Mouse (Mus musculus): ENCODE measurements around the gene Rfng. TPM values are rescaled to one million over a fixed set of nuclear protein-coding genes. Genes with fewer than 3 reads are reported as not detected.

The Rfng gene
- polyA plus RNA-seq, 1 experiment from 2014 or later, result 6.3 TPM

- H3K4me1 ChIP-seq (ENCODE audit: insufficient read depth), result peaks cover 22% of the 10 kb centered on the region
- H3K9me3 ChIP-seq (ENCODE audit: low read length), result no peaks in the 10 kb centered on the region
- no peaks in the 10 kb centered on the region for H3K27me3 ChIP-seq (ENCODE audit: insufficient read depth, low read length)
- H3K27ac ChIP-seq (ENCODE audit: low read depth), result peak overlapping the region; percentile 72
- H3K9ac ChIP-seq (replicated peaks), result peak overlapping the region; percentile 69
- TF ChIP-seq EP300 (IDR thresholded peaks at IDR 0.05; ENCODE audit: low read depth), result no peak
- TF ChIP-seq CTCF (IDR thresholded peaks at IDR 0.05; ENCODE audit: low read depth), result no peak
- WGBS (ENCODE audit: insufficient replicate concordance), result 0% methylated on average over 14 of the region's 14 CpGs
- DNase-seq (peak; percentile 45), ATAC-seq (no peak)
- H3K36me3 ChIP-seq (replicated peaks; ENCODE audit: insufficient read depth, low read length), result peaks cover 30% of the 10 kb centered on the region
- H3K4me3 ChIP-seq (ENCODE audit: low read depth, low read length), result peak overlapping the region; percentile 68
- peak overlapping the region; percentile 86 for H3K4me2 ChIP-seq (ENCODE audit: low read depth, low read length)
Measured at GRCm38 (mm10) chr11:120822831-120823550, 39.0 kb upstream of the Rfng start.

DNA sequence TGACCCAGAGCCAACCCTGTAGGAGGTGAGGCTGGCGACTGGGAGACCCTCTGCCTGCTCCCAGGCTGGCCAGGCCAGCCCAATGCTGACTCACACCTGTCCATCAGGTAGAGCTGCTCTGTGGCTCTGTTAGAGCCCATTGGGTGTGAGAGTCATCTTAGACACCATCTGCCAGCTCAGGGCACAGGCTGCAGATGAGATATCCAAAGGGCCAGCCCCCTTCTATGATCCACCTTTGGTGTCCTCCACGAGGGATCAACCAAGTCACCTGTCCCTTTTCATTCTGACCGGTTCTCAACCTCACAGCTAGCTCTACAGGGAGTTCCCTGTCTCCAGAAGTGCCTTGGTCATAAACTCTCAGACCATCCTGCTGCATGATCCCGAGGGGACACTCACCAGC, 38.3 kb upstream of the Rfng start:
- DNase-seq, result no peak
- Histone ChIP-seq H3K9me3 (ENCODE audit: low read length) (no peaks in the 10 kb centered on the region), H3K9ac (replicated peaks) (peak overlapping the region; percentile 69), H3K27me3 (ENCODE audit: insufficient read depth, low read length) (no peaks in the 10 kb centered on the region), H3K27ac (ENCODE audit: low read depth) (no peak overlapping the region), H3K4me2 (ENCODE audit: low read depth, low read length) (peak overlapping the region; percentile 86), H3K36me3 (replicated peaks; ENCODE audit: insufficient read depth, low read length) (peaks cover 35% of the 10 kb centered on the region), H3K4me1 (ENCODE audit: insufficient read depth) (peaks cover 22% of the 10 kb centered on the region), H3K4me3 (ENCODE audit: low read depth, low read length) (peak overlapping the region; percentile 68)
- TF ChIP-seq EP300 (IDR thresholded peaks at IDR 0.05; ENCODE audit: low read depth), result no peak
- no peak for TF ChIP-seq CTCF (IDR thresholded peaks at IDR 0.05; ENCODE audit: low read depth)
- ATAC-seq, result no peak
- WGBS (ENCODE audit: insufficient replicate concordance), result 51% methylated on average over 4 of the region's 4 CpGs

DNA sequence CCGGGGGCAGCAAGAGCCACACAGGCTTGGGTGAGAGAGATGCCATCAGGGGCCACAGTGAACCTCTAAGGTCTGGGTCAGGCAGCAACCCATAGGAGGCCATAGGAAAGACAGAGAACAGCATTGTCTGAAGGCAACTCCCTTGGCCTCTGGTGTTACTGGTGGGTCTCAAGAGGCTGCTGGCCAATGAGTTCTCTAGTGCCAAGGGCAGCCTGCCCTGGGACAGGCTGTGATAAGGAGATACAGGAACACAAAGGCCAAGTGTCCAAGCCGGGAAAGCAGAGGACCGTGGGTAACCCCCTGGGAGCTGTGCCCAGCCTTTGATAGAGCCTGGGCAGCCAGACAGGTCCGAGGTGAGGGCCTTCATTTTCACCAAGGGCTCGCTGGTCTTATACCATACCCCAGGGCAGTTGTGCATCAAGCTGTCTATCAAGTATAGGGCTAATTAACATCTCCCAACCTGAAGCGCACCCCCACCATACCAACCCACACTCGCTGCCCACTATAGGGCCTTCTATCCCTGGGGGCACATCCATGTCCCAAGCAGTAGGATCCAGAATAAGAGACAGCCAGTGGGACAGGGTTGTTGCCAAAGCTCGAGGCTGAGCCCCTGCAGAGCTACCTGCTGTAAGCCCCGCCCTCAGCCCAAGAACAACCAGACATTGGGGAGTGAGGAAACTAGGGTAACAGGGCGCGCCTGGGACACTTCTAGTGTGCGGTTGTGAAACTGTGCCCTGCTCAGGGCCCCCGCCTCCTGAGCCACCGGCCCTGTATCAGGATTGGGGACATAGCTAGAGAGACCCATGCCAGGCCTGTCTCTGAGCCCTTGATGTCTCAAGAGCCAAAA, 37.3 kb upstream of the Rfng start:
- Histone ChIP-seq H3K4me3 (ENCODE audit: low read depth, low read length) (peak overlapping the region; percentile 68), H3K4me1 (ENCODE audit: insufficient read depth) (peaks cover 22% of the 10 kb centered on the region), H3K4me2 (ENCODE audit: low read depth, low read length) (peak overlapping the region; percentile 86), H3K36me3 (replicated peaks; ENCODE audit: insufficient read depth, low read length) (peaks cover 45% of the 10 kb centered on the region), H3K27ac (ENCODE audit: low read depth) (no peak overlapping the region), H3K9ac (replicated peaks) (peak overlapping the region; percentile 69; the same call in 1 of the 2 replicates), H3K27me3 (ENCODE audit: insufficient read depth, low read length) (no peaks in the 10 kb centered on the region), H3K9me3 (ENCODE audit: low read length) (no peaks in the 10 kb centered on the region)
- TF ChIP-seq EP300 (IDR thresholded peaks at IDR 0.05; ENCODE audit: low read depth), result no peak
- TF ChIP-seq CTCF (IDR thresholded peaks at IDR 0.05; ENCODE audit: low read depth), result no peak
- WGBS (ENCODE audit: insufficient replicate concordance), result 74% methylated on average over 14 of the region's 14 CpGs
- peak; percentile 51 for DNase-seq
- ATAC-seq, result no peak

DNA sequence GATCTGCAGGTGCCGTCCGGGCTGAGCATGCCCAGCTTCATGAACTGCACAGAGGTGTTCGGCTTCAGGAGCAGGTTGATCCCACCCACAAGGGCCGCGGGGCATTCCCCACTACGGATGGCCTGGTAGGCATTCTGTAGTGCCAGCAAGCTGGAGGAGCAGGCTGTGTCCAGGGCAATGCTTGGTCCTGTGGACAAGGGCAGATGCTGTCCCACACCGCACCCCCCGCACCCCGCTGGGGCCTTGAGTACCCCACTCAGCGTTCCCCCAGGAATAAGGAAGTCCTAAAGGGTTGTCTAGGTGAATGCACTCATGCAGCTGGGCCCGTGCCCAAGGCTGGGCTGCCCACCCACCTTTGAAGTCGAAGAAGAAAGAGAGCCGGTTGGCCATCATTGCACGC, 36.5 kb upstream of the Rfng start:
- no peak for TF ChIP-seq EP300 (IDR thresholded peaks at IDR 0.05; ENCODE audit: low read depth)
- TF ChIP-seq CTCF (IDR thresholded peaks at IDR 0.05; ENCODE audit: low read depth), result no peak
- Histone ChIP-seq H3K27me3 (ENCODE audit: insufficient read depth, low read length) (no peaks in the 10 kb centered on the region), H3K9me3 (ENCODE audit: low read length) (no peaks in the 10 kb centered on the region), H3K4me2 (ENCODE audit: low read depth, low read length) (0 out of 2 replicates have a peak overlapping the region, but pooled peaks have one; percentile 86), H3K36me3 (replicated peaks; ENCODE audit: insufficient read depth, low read length) (peaks cover 53% of the 10 kb centered on the region), H3K4me1 (ENCODE audit: insufficient read depth) (peaks cover 20% of the 10 kb centered on the region), H3K4me3 (ENCODE audit: low read depth, low read length) (no peak overlapping the region), H3K27ac (ENCODE audit: low read depth) (no peak overlapping the region), H3K9ac (replicated peaks) (no peak overlapping the region; the same call in 1 of the 2 replicates)
- no peak for ATAC-seq
- WGBS (ENCODE audit: insufficient replicate concordance), result 88% methylated on average over 14 of the region's 14 CpGs
- no peak for DNase-seq

GRCm38 (mm10) chr11:120819556-120819955, 35.5 kb upstream of the Rfng start:
- TF ChIP-seq CTCF (IDR thresholded peaks at IDR 0.05; ENCODE audit: low read depth) (no peak), EP300 (IDR thresholded peaks at IDR 0.05; ENCODE audit: low read depth) (no peak)
- no peak overlapping the region for H3K4me2 ChIP-seq (ENCODE audit: low read depth, low read length)
- H3K36me3 ChIP-seq (replicated peaks; ENCODE audit: insufficient read depth, low read length), result peaks cover 63% of the 10 kb centered on the region
- DNase-seq, result no peak
- H3K4me3 ChIP-seq (ENCODE audit: low read depth, low read length), result no peak overlapping the region
- no peaks in the 10 kb centered on the region for H3K27me3 ChIP-seq (ENCODE audit: insufficient read depth, low read length)
- H3K9ac ChIP-seq (replicated peaks), result no peak overlapping the region
- 89% methylated on average over 6 of the region's 6 CpGs for WGBS (ENCODE audit: insufficient replicate concordance)
- H3K27ac ChIP-seq (ENCODE audit: low read depth), result no peak overlapping the region
- no peaks in the 10 kb centered on the region for H3K9me3 ChIP-seq (ENCODE audit: low read length)
- peaks cover 13% of the 10 kb centered on the region for H3K4me1 ChIP-seq (ENCODE audit: insufficient read depth)
- no peak for ATAC-seq

DNA sequence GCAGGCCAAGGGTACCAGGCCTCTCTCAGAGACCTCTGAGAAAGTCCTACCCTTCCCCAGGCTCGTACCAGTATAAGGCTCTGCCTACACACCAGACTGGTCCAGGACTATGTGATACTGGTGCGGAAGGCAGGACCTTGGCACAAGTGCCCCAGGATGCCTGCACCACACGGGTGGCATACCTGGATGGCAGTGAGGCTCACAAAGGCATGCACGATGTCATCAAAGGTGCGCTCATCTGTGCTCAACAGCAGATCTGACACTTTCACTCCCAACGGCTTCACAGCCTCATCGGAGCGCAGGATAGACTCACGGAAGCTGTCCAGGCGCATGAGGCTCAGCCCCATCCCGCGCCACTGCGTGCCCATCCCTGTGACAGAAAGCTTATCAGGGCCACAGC, 34.2 kb upstream of the Rfng start:
- DNase-seq, result no peak
- H3K9me3 ChIP-seq (ENCODE audit: low read length), result no peaks in the 10 kb centered on the region
- H3K27me3 ChIP-seq (ENCODE audit: insufficient read depth, low read length), result no peaks in the 10 kb centered on the region
- no peak overlapping the region for H3K27ac ChIP-seq (ENCODE audit: low read depth)
- peaks cover 12% of the 10 kb centered on the region for H3K4me1 ChIP-seq (ENCODE audit: insufficient read depth)
- H3K9ac ChIP-seq (replicated peaks), result no peak overlapping the region
- peaks cover 75% of the 10 kb centered on the region for H3K36me3 ChIP-seq (replicated peaks; ENCODE audit: insufficient read depth, low read length)
- no peak for ATAC-seq
- 93% methylated on average over 13 of the region's 13 CpGs for WGBS (ENCODE audit: insufficient replicate concordance)
- H3K4me2 ChIP-seq (ENCODE audit: low read depth, low read length), result no peak overlapping the region
- TF ChIP-seq EP300 (IDR thresholded peaks at IDR 0.05; ENCODE audit: low read depth) (no peak), CTCF (IDR thresholded peaks at IDR 0.05; ENCODE audit: low read depth) (no peak)
- no peak overlapping the region for H3K4me3 ChIP-seq (ENCODE audit: low read depth, low read length)

Measured in liver, postnatal 0 days (tissue).